Mouse (Mus musculus) erythroid progenitor cell, adult 5-6 weeks (primary cell): Measurements from ENCODE around the gene Gm10134. TPM values are rescaled to one million over a fixed set of nuclear protein-coding genes. Genes with fewer than 3 reads are reported as not detected.
"Not testable (repeated sequence)": the region's sequence is repeated elsewhere in the genome, so short reads cannot be mapped to it uniquely, and the experiment has no call there.

Experiments
- ATAC-seq: replicated peaks from 2 replicates; pipeline ENCODE4 v1.8.0; 2016; ENCODE audit warnings: moderate number of reproducible peaks, mild to moderate bottlenecking, moderate TSS enrichment, inconsistent platforms; ENCODE audit not compliant: poor library complexity, low FRiP score, severe bottlenecking
- total RNA-seq, 2 experiments: library from RNA; stranded (forward) in 1 of 2; stranded (reverse) in 1 of 2; fragments of 150-400 nt in 1 of 2; fragments of 186-747, 209-891 nt in 1 of 2; gene quantifications; 2 replicates each; pipeline versions ENCODE4 v1.2.3 to v1.2.4; 2015 to 2017; ENCODE audit warnings: low replicate concordance in 2 of 2

Gene Gm10134
- total RNA-seq, 2 experiments from 2014 or later = not detected

DNA sequence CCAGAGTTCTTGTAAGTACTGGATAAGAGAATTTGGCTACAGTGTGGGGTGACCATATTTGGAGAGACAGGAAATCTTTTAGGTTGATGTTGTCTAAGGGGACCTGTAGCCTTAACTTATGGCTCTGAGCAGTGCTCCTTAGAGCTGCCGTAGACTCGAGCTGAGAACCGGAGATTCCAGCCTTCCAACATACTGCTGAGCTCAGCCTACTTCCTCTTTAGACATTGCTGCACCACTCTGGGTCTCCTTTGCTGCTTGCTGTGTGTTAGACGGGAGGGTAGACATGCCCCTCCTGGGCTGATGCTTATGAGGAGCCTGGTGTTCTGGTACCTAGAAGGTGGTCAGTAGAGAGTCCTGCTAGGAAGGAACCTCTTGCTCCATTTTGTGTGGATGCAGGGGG, 7.5 kb upstream of the Gm10134 start:
- no peak for ATAC-seq

DNA sequence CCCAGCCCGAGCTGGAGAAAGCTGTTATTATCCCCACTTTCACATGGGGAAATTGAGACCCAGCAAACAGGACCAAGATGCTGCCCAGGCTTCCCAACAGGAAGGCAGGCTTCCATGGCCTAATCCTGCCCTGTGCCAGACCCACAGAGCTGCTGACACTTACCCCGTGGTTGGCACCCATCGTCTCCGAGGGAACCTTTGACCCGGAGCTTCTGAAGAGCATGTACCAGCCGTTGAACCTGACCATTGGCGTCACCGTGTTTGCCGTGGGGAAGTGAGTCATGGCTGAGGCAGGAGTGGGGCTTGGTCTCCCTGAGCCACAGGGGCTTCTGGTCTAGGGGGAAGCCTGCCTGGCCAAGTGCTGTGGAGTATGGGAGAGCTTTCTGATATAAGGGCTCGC, 2.9 kb upstream of the Gm10134 start:
- ATAC-seq = no peak

DNA sequence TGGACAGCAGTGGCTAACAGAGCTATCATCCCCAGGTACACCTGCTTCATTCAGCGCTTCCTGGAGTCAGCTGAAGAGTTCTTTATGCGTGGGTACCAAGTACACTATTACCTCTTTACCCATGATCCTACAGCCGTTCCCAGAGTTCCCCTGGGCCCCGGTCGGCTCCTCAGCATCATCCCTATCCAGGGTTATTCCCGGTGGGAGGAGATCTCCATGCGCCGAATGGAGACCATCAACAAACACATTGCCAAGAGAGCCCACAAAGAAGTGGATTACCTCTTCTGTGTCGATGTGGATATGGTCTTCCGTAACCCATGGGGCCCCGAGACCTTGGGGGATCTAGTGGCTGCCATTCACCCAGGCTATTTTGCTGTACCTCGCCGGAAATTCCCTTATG, 1.2 kb upstream of the Gm10134 start:
- ATAC-seq = no peak

DNA sequence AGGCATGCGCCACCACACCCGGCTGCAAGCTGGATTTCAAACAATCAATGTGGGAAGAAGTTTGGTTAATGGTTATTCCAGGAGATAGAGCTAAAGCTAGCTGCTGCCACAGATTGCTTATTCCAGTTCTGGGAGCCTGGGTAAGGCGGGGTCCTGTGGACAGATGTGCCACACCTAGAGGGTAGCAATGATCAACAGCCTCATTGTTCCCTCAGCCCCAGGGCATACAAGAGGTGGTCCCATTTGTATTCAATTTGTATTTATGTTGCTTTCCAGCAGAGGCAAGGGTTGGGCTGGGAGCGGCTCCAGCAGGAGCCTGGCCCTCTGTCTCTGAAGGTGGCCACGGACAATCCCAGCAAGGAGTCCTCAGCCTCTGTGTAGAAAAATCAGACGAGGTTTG, 396 bp downstream of the Gm10134 start:
- no peak for ATAC-seq

DNA sequence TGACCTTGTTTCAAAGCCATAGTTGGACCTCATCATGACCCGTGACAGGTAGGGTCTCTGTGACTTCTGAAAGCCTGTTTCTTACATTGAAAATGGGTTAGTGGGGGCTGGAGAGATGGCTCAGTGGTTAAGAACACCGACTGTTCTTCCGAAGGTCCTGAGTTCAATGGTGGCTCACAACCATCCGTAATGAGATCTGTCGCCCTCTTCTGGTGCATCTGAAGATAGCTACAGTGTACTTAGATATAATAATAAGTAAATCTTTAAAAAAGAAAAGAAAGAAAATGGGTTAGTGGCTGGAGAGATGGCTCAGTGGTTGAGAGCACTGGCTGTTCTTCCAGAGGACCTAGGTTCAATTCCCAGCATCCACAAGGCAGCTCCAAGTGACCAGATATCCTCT, 5.7 kb downstream of the Gm10134 start:
- not testable (repeated sequence) for ATAC-seq

DNA sequence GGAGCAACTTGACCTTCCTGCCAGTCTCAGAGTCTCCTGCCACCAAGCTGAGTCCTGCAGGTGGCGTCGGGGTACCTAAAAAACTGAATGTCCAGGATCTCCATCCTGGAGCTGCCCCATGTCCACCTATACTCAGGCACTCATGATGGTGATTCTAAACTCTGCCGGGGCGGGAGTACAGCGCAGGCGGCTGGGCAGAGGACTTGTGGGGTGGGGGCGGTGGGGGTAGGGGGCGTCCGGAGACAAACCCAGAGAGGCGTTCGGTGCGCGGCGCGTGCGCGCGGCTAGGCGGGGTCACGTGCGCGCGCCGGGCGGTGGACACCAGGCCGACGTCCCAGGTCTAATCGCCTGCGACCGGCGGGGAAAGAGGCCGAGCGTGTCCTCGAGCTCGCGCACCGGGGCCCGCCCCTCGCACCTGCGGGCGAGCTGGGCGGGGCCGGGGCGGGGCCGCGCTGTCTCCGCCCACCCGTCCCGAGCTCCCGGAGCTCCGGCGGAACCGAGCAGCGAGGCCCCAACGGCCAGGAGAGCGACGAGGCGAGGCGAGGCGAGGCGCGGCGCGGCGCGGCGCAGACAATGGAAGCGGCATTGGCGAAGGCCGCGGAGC, 7.0 kb downstream of the Gm10134 start, which contains the start of gene Ralgds:
Ralgds (plus strand) TSS at position 328 of the 604 bp plus-strand sequence.
- ATAC-seq = no peak

DNA sequence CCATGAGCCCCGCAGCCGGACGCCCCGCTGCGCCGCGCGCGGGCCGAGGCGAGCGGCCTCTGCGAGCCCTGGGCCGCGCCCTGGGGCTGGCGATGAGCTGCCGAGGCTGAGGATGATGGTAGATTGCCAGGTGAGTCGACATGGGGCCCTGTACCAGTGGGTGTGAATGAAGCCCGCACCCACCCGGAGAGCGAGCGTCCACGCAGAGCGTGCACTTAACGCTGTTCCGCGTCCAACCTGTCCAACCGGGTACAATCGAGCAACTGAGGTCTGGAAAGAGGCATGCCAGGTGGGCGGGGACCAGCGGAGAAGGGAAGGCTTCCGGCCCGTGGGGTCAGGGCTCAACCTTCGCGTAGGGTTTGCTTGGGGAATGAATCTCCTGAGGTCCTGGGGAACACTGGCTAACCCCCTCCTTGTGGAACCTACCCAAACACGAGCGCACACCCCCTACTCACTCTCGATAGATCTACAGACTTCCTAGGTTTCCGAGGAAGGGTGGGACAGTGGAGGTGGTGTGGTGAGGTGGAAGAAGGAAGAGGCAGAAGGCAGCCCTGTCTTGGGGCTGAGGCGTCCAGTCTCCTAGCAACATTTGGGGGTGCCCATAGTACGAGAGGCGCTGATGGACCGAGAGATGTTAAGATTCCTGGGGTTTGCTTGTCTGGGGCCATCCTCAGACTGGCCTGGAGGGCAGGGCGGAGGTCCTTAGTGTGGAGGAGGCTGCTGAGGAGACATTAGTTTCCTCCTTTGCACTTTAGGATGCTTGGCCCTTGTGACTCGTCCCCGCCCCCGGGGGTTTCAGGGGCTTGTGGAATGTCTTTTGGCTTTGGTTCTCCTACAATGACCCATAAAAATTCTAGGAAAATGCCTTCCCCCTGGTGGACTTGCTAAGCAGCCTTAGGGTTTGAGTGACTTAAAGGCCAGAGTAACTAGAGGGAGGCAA, 7.8 kb downstream of the Gm10134 start:
- ATAC-seq = no peak

DNA sequence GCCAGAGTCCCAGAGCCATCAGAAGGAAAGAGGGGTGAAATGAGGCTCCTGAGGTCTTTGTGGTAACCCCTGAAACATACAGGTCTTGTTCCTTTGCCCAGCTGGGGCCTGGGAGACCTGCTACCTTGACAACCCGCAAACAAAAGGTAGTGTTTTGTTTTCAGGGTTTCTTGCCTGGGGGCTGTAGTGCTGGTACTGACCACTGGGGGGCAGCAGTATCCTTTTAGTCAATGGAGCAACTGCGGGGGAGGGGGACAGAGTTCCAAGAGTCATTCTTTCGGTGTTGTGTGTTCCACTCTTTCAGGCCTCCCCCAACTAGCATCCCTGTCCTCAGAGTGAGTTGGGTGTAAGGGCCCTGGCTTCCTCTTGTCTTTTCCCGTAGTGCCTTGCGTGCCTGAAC, 8.6 kb downstream of the Gm10134 start:
- no peak for ATAC-seq

DNA sequence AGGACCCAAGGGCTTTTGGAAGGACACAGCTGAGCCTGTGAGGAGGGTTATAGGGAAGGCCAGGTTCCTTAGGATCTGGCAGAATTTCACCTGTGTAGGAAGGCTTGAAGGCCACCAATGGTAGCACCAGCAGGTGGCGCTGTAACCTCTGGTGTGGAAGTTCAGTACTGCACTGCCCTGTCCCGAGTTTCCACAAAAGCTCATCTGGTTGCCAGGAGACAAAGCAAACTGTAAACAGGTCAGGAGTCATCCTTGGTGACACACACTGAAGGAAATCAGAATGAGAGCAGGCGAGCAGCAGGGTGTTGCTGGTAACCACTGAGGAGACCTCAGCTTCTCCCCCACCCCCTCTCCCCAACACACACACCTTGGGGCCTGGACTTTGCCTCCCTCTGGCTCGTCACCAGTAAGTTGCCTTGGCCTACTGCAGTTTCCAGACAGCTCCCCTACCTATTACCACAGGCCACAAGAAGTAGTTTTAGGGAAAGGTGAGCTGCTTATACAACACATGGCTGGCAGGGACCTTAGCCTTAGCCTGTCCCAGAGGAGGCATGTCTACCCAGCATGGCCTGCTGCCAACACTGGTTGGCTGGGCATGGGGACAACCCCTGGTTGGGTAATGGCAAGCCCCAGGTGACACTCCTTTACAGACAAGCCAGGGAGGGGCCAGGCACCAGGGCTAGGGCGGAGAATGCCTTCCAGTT, 11.5 kb downstream of the Gm10134 start:
- no peak for ATAC-seq

DNA sequence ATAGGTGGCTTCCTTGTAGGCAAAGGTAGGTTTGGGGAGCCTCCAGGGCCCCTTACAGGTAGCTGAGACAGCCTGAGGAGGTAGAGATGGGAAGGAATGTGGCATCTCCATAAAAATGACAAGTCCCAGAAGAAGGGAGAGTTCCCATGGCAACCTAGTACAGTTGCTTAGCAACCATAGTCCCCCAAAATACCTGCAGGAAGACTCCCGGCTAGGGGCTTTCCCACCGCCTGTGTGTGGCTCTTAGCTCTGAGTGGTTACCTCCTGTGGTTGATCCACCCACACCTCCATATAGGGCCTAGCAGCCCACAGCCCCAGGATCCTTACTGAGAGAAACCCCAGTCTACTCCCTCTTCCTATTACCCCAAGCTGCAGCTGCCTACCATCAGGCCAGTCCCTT, 12.3 kb downstream of the Gm10134 start:
- no peak for ATAC-seq

DNA sequence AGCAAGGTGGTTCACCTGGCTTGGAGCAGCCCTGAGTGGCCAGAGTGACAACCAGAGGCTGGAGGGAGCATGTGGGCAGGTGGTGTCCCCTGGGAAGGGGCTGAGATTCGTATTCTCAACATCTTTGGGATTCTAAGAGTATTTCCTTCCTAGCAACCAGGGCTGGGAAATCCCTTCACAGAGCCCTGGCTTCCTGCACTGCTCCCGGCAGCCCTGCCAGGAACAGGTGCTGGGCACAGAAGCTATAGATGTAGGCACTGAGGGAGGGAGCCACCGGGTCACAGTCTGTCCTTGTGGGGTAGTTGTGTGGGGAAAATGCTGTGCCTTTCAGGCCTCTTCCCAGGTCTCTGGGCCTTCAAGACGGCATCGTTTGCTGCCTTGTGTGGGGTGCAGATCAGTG, 14.7 kb downstream of the Gm10134 start:
- ATAC-seq = no peak

DNA sequence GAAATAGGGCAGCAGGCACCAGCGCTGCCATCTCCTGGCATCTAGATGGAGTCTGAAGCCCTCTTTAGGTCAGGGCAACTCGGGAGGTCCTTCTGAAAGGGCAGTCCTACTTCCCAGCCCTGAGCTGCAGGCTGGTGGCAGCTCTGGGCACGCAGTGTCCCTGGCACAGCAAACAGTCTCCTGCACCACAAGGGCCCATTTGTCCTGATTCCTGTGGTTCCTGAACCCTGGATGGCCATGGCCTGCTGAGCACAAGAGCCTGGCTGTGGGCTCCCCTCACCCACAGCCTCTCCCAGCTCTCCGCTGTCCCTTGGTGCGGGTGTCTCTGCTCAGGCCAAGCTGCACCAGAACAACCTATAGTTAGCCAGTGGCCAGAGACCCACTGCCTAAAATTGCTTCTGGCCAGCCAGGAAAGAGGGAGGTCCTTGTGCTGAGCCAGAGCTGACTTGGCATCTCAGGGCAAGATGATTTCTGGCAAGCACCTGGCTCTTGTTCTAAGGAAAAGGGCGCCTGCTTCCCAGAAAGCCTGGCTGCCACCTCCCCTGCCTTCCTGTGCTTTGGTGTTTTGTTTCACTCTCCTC, 15.8 kb downstream of the Gm10134 start:
- no peak for ATAC-seq

DNA sequence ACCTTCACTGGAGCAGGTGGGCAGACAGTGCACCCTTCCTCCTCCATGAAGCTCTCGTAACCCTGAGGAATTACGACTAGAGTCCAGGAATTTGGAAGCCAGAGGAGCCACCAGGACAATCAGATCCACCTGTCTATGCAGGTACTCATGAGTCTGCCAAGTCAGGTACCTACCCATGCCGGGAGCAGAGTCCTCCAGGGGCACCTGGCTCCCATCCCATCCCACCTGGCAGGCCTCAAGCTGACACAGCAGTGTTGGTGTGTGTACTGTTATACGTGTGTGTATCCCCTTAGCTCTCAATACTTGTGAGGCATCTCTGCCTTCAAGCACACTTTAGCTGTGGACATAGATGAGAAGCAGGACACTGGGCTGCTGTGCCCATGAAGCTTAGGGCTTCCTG, 16.3 kb downstream of the Gm10134 start:
- ATAC-seq = no peak

DNA sequence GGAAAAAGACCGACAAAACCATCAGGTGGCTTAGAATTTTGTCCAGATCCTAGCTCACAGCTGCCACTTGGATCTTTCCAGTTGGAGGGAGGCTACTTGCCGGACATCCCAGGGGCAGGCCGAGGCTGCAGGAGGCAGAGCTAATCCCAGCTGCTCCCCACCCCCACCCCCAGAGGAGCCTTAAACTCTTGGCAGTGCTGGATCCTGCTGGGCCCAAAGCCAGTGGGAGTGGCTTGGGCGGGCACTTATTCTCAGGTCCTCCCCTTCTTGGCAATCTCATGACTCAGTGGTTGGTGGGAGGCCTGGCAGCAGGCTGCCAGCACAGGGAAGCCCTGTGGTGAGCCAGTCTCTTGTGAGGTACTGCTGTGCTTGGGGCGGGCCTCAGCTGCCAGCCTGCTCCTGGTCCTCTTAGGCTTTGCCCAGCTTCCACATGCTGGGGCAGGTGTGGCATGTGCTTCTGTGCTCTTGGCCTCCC, 17.8 kb downstream of the Gm10134 start:
- no peak for ATAC-seq

DNA sequence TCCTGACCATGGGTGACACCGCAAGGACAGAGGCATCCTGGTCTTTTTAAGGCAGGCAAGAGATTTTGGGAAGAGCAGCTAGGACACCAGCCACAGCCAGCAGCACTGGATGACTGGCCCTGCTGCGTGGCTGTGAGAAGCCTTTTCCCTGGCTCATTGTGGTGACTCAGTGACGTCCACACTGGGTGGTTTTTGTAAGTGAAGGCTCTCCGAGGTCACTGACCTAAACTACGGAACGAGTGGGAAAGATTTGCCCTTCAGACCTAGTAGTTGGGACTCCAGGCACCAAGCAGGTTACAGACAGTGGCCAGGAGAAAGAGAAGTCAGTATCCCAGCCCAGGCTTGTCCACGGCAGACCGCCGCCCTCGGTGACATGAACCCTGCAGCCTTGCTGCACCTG, 18.5 kb downstream of the Gm10134 start:
- no peak for ATAC-seq

DNA sequence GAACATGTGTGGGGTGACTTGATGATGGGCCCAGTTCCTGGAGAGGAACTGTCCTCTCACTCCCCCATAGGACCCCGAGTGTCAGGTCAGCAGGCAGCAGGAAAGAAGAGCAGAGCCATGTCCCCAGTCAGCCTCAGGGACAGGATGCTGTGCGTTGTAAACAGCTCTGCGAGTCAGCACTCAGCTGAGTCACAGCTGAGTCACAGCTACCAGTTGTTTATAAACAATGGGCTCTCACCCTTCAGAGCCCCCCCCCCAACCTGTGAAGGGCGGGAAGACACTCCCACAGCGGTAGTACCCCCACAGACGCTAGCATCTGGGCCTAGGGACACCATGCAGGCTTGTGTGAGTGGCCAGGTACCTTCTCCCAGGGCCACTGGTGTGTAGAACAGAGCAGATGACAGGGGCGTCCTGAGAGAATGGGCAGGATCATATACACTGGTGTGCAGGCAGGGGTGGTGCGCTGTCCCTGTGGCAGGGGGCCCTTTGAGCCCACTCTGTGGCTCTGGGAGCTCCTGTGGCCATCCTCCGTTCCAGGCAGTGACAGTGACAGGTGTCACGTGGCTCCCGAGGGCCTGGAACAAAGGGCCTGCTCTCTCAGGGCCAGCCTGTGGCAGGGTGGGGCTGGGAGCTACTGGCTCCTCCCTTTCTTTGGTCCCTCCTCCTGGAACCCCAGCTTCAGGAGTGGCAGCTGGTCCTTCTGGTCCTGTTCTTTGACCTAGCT, 19.5 kb downstream of the Gm10134 start:
- ATAC-seq = no peak

DNA sequence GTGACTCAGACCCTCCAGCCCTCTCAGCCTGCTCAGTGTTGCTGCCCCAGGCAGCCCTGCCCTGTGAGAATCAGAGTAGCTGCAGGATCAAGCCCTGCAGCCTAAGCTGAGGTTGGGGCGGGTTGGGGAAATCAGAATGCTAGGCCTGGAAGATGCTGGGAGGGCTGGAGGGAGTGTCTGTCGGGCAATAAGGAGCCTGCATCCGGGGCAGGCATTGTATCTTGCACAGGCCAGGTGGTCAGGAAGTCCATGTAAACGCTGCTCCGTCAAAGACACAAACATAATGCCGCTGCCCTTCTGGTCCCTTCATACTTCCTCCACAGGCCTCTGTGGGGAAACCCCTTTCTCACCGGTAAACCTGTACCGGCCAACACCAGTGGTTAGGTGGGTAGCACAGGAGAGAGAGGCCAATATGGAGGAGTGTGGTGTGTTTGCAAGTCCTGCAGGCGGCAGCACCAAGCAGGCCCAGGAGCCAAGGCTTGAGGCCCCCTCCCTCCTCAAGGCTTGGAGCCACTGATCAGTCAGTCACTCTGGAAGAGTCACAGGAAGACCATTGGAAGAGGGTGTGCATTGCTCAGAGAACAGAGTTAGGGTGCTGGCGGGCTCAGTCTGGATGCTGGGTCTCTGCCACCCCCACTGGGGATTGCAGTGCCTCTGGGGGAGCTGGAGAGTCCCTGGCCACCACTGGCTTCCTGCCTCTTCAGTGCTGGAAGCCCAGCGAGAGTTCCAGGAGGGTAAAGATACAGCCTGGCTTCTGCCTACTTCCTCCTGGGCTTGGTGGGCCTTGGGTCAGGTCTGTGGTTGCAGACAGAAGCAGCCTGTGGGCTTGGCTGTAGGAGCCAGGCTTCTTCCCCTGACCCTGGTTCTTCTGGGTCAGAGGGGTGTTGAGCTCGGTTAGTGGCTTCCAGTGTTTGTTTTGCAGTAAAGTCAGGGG, 20.3 kb downstream of the Gm10134 start:
- ATAC-seq = no peak
